Comparison of ENCODE assay signal across 10 mouse cellular contexts in genomic region chr11:68902823-68903222, GRCm38 (mm10). TPM values are rescaled to one million over a fixed set of nuclear protein-coding genes. Genes with fewer than 3 reads are reported as not detected.
DNase-seq lines count a peak whose midpoint lies in the region; ATAC-seq lines count a peak whose summit lies in the region.
"Had no signal": no experiment of that assay in that cellular context is flagged by ENCODE, and none has a peak within 500 bp of the region (broad histone marks: within the 10 kb centered on the region; RNA-seq: fewer than 3 reads in every experiment).

No protein-coding gene starts in this region.

- 88% methylated on average over 5 of the region's 5 CpGs for WGBS in forebrain, embryonic 16.5 days
- 55% methylated on average over 5 of the region's 5 CpGs for WGBS in liver, embryonic 16.5 days (ENCODE audit: insufficient replicate concordance)

- H3K9me3 ChIP-seq in forebrain, embryonic 16.5 days (ENCODE audit: control insufficient read depth, low read length): no peaks in the 10 kb centered on the region
- no peaks in the 10 kb centered on the region for H3K9me3 ChIP-seq in liver, embryonic 16.5 days (replicated peaks; ENCODE audit: control insufficient read depth, low read length)

- H3K27ac ChIP-seq in forebrain, embryonic 16.5 days (ENCODE audit: low read length): no peak overlapping the region
- no peak overlapping the region for H3K27ac ChIP-seq in liver, embryonic 16.5 days (ENCODE audit: low read length)

- no peak for ATAC-seq in forebrain, embryonic 16.5 days
- no peak for ATAC-seq in liver, embryonic 16.5 days (ENCODE audit: low read depth)

- DNase-seq in heart, adult 11 months: peak; percentile 88
- DNase-seq in heart, postnatal 14 days: no peak
- peak; percentile 31 for DNase-seq in 416B (ENCODE audit: low read depth)
- no peak for DNase-seq in cerebellum, adult 18-20 months
- DNase-seq in frontal cortex, postnatal 10 days (ENCODE audit: low spot score in 2 of 2): no peak
- DNase-seq in urinary bladder, adult 18-20 months (ENCODE audit: low spot score in 2 of 2): no peak
- DNase-seq: B cell, adult 2 months had no signal

- H3K27me3 ChIP-seq in forebrain, embryonic 16.5 days (replicated peaks; ENCODE audit: control insufficient read depth, insufficient read depth, low read length): no peaks in the 10 kb centered on the region
- no peaks in the 10 kb centered on the region for H3K27me3 ChIP-seq in liver, embryonic 16.5 days (ENCODE audit: control insufficient read depth, insufficient read depth, low read depth, low read length)

- H3K4me2 ChIP-seq in forebrain, embryonic 16.5 days (ENCODE audit: low read length): peak overlapping the region; percentile 69
- peak overlapping the region; percentile 72 for H3K4me2 ChIP-seq in liver, embryonic 16.5 days (ENCODE audit: low read depth, low read length)

- H3K9ac ChIP-seq in forebrain, embryonic 16.5 days (replicated peaks; ENCODE audit: low read depth, low read length): no peak overlapping the region
- peak overlapping the region; percentile 84; the same call in 1 of the 2 replicates for H3K9ac ChIP-seq in liver, embryonic 16.5 days (ENCODE audit: low read depth, low read length)

- intact Hi-C loops in heart, postnatal 14 days (cut with DNase I): loop anchor here (2.0 to 5.0 kb wide), 2 partner anchors 64 to 130 kb away; partner anchors contain the start of gene Slc25a35

- H3K36me3 ChIP-seq in forebrain, embryonic 16.5 days (ENCODE audit: control insufficient read depth, insufficient read depth): peaks cover 23% of the 10 kb centered on the region
- peaks cover 35% of the 10 kb centered on the region for H3K36me3 ChIP-seq in liver, embryonic 16.5 days (ENCODE audit: control insufficient read depth, insufficient read depth)

- no peak overlapping the region; the same call in 1 of the 2 replicates for H3K4me3 ChIP-seq in forebrain, embryonic 16.5 days (replicated peaks; ENCODE audit: low read length)
- peak overlapping the region; percentile 82 for H3K4me3 ChIP-seq in liver, embryonic 16.5 days (ENCODE audit: low read depth, low read length)

- peaks cover 11% of the 10 kb centered on the region for H3K4me1 ChIP-seq in forebrain, embryonic 16.5 days (replicated peaks; ENCODE audit: control insufficient read depth, insufficient read depth, low read length)
- peaks cover 34% of the 10 kb centered on the region for H3K4me1 ChIP-seq in liver, embryonic 16.5 days (ENCODE audit: control insufficient read depth, low read depth, low read length)

RNA-seq across cellular contexts. Expression of gene Rpl26, which starts 1.4 kb away (rescaled TPM):
- total RNA-seq in heart, postnatal 14 days (2021): 100 to 1,000 TPM; 607 to 680 TPM
- polyA plus RNA-seq in forebrain, embryonic 16.5 days (2015; fragmentation: Nextera tagmentation; extraction: Ambion mirVana): 554 and 607 TPM in 2 replicates
- polyA plus RNA-seq in liver, embryonic 16.5 days (2015; fragmentation: Nextera tagmentation; extraction: Ambion mirVana): 457 and 528 TPM in 2 replicates

RNA-seq across cellular contexts. Expression of gene Rnf222, which starts 14.5 kb away (rescaled TPM):
- under 1 TPM in 1 of 2 experiments, not detected in 1; 0.15 TPM for total RNA-seq in heart, postnatal 14 days (2021)
- not detected in 2 replicates for polyA plus RNA-seq in forebrain, embryonic 16.5 days (2015; fragmentation: Nextera tagmentation; extraction: Ambion mirVana)
- polyA plus RNA-seq in liver, embryonic 16.5 days (2015; fragmentation: Nextera tagmentation; extraction: Ambion mirVana): 0.04 and 0.14 TPM in 2 replicates
- total RNA-seq: granulocyte monocyte progenitor cell, adult 5-6 weeks had no signal

RNA-seq across cellular contexts. Expression of gene Odf4, which starts 24.1 kb away (rescaled TPM):
- total RNA-seq in heart, postnatal 14 days (2021): not detected
- 0.35 TPM in 1 of 2 replicates, not detected in the other for polyA plus RNA-seq in forebrain, embryonic 16.5 days (2015; fragmentation: Nextera tagmentation; extraction: Ambion mirVana)
- polyA plus RNA-seq in liver, embryonic 16.5 days (2015; fragmentation: Nextera tagmentation; extraction: Ambion mirVana): not detected in 2 replicates
- total RNA-seq: granulocyte monocyte progenitor cell, adult 5-6 weeks had no signal

RNA-seq across cellular contexts. Expression of gene Ndel1, which starts 31.2 kb away (rescaled TPM):
- 10 to 100 TPM; 56.1 to 59.6 TPM for total RNA-seq in heart, postnatal 14 days (2021)
- polyA plus RNA-seq in forebrain, embryonic 16.5 days (2015; fragmentation: Nextera tagmentation; extraction: Ambion mirVana): 96.8 and 100 TPM in 2 replicates
- polyA plus RNA-seq in liver, embryonic 16.5 days (2015; fragmentation: Nextera tagmentation; extraction: Ambion mirVana): 36.9 and 38.6 TPM in 2 replicates

RNA-seq across cellular contexts. Expression of gene Arhgef15, which starts 54.5 kb away (rescaled TPM):
- total RNA-seq in heart, postnatal 14 days (2021): 10 to 100 TPM; 37.9 to 46.1 TPM
- polyA plus RNA-seq in forebrain, embryonic 16.5 days (2015; fragmentation: Nextera tagmentation; extraction: Ambion mirVana): 8.2 and 12.8 TPM in 2 replicates
- 1.7 and 2.0 TPM in 2 replicates for polyA plus RNA-seq in liver, embryonic 16.5 days (2015; fragmentation: Nextera tagmentation; extraction: Ambion mirVana)

Comparison
In these comparisons a context has a peak if more than half of its experiments do, and no peak if none do; other contexts are left out.
1. DNase-seq: peak in heart, adult 11 months (single experiment) and 416B (single experiment); none in heart, postnatal 14 days (0 of 2), cerebellum, adult 18-20 months (0 of 2), frontal cortex, postnatal 10 days (0 of 2) and urinary bladder, adult 18-20 months (0 of 2).